Mouse (Mus musculus): ENCODE measurements around the gene Elovl5. TPM values are rescaled to one million over a fixed set of nuclear protein-coding genes. Genes with fewer than 3 reads are reported as not detected.

Gene Elovl5
- 70.7 and 78.9 TPM in 2 replicates for polyA plus RNA-seq (2015; fragmentation: Nextera tagmentation; extraction: Ambion mirVana)

DNA sequence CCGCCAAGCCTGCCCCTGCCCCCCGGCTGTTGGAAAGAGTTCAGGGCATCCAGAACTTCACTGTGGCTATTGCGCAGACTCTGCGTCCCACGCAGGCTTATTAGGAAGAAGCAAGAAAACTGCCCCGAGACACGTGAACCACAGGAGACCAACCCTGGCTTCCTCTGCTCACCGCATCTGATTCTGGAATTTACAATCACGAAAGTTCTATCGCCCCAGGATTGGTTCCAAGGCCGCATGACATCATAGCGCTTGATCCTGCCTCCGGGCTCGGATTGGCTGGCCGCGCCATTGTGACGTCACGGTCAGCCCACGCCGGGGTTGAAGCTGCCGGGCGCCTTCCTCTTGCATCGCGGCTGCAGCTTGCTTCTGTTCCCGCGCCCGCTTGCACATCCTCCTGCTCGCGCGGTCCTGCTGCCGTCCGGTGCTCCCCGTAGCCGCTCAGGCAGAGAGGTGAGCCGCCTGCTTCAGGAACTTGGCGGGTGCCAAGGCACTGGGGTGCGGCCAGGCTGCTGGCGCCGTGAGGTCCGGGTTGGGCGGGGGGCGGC is at the start of gene Elovl5:
TSS of gene Elovl5 (plus strand) at position 291 of the 548 bp plus-strand sequence.
- peak within 1 kb of the TSS; percentile 71 for H3K4me3 ChIP-seq (replicated peaks; ENCODE audit: low read length)
- under 1% methylated on average over 42 of the region's 42 CpGs for WGBS
- no peaks in the 10 kb centered on the region for H3K9me3 ChIP-seq (ENCODE audit: control insufficient read depth, low read length)
- H3K36me3 ChIP-seq (ENCODE audit: control insufficient read depth, insufficient read depth) = no peaks in the 10 kb centered on the region
- no peaks in the 10 kb centered on the region for H3K27me3 ChIP-seq (replicated peaks; ENCODE audit: control insufficient read depth, insufficient read depth, low read length)
- peak within 1 kb of the TSS; percentile 93 for H3K27ac ChIP-seq (ENCODE audit: low read length)
- H3K4me1 ChIP-seq (replicated peaks; ENCODE audit: control insufficient read depth, insufficient read depth, low read length) = peaks cover 21% of the 10 kb centered on the region
- peak; percentile 97 for ATAC-seq
- H3K4me2 ChIP-seq (ENCODE audit: low read length) = peak within 1 kb of the TSS; percentile 87
- peak within 1 kb of the TSS; percentile 79 for H3K9ac ChIP-seq (replicated peaks; ENCODE audit: low read depth, low read length)

DNA sequence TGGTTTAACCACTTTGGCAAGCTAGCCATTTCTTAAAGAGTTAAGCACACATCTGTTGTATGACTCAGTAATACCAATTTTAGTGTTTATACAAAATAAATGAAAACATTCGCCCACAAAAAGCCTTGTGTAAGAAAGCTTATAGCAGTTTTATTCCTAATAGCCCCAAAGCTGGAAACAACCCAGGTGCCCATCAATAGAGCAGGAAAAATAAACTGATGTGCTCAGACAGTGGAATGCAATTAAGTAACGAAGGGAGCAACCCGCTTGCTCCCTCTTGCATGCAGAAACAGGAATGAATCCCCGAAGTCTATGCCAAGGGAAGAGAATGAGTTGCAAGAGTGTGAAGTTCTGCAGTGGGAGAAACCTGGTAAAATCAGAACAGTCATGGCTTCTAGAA is 25.7 kb upstream of the Elovl5 start:
- no peak for ATAC-seq
- no peak overlapping the region for H3K27ac ChIP-seq (ENCODE audit: low read length)
- no peak overlapping the region for H3K4me2 ChIP-seq (ENCODE audit: low read length)
- no peaks in the 10 kb centered on the region for H3K27me3 ChIP-seq (replicated peaks; ENCODE audit: control insufficient read depth, insufficient read depth, low read length)
- 36% methylated on average over 4 of the region's 4 CpGs for WGBS
- H3K9me3 ChIP-seq (ENCODE audit: control insufficient read depth, low read length) = no peaks in the 10 kb centered on the region
- no peaks in the 10 kb centered on the region for H3K4me1 ChIP-seq (replicated peaks; ENCODE audit: control insufficient read depth, insufficient read depth, low read length)
- H3K4me3 ChIP-seq (replicated peaks; ENCODE audit: low read length) = no peak overlapping the region
- no peaks in the 10 kb centered on the region for H3K36me3 ChIP-seq (ENCODE audit: control insufficient read depth, insufficient read depth)
- no peak overlapping the region for H3K9ac ChIP-seq (replicated peaks; ENCODE audit: low read depth, low read length)

DNA sequence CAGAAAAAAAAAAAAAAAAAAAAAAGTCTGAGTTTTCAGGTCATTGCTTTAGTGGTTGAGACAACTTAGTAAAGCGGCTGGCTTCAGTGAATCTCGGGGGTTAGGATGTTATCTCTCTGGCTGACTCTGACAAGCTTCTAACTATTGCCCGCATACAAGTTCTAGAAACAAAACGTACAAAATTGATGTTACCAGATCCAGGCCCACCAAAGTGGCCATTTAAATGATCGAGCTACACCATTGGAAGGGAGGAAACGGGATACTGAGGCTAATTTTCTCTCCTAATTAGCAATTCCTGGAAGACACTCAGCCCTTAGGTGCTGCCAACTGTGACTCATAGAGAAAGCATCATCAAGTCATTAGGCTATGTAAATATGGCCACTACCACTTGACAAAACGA is 18.6 kb upstream of the Elovl5 start:
- Histone ChIP-seq H3K9me3 (ENCODE audit: control insufficient read depth, low read length) (no peaks in the 10 kb centered on the region), H3K4me1 (replicated peaks; ENCODE audit: control insufficient read depth, insufficient read depth, low read length) (no peaks in the 10 kb centered on the region), H3K27me3 (replicated peaks; ENCODE audit: control insufficient read depth, insufficient read depth, low read length) (no peaks in the 10 kb centered on the region), H3K4me2 (ENCODE audit: low read length) (no peak overlapping the region), H3K9ac (replicated peaks; ENCODE audit: low read depth, low read length) (no peak overlapping the region), H3K4me3 (replicated peaks; ENCODE audit: low read length) (no peak overlapping the region), H3K27ac (ENCODE audit: low read length) (no peak overlapping the region), H3K36me3 (ENCODE audit: control insufficient read depth, insufficient read depth) (no peaks in the 10 kb centered on the region)
- no peak for ATAC-seq
- WGBS = 52% methylated on average over 7 of the region's 7 CpGs

DNA sequence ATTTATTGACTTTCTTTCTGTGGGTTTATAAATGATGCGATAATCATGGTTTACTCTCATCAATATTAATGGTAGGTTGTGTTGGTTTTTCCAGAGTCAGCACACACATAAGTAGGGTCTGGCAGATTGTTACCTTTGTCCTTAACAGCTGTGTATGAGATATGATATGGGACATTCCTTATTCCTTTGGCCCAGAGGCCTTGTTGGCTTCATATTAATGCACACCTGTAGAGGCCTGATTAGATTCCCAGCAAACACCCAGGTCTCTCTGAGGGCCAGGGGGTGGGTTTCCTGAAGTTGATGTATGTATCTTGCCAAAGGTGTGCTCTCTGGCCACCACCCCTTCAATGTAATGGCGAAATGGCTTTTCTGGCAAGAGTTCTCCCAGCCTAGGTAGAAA is 13.0 kb upstream of the Elovl5 start:
- ATAC-seq = no peak
- H3K36me3 ChIP-seq (ENCODE audit: control insufficient read depth, insufficient read depth) = no peaks in the 10 kb centered on the region
- H3K27ac ChIP-seq (ENCODE audit: low read length) = no peak overlapping the region
- H3K9me3 ChIP-seq (ENCODE audit: control insufficient read depth, low read length) = no peaks in the 10 kb centered on the region
- no peaks in the 10 kb centered on the region for H3K4me1 ChIP-seq (replicated peaks; ENCODE audit: control insufficient read depth, insufficient read depth, low read length)
- H3K4me2 ChIP-seq (ENCODE audit: low read length) = no peak overlapping the region
- no peak overlapping the region for H3K4me3 ChIP-seq (replicated peaks; ENCODE audit: low read length)
- no peaks in the 10 kb centered on the region for H3K27me3 ChIP-seq (replicated peaks; ENCODE audit: control insufficient read depth, insufficient read depth, low read length)
- no peak overlapping the region for H3K9ac ChIP-seq (replicated peaks; ENCODE audit: low read depth, low read length)
- 97% methylated on average over 2 of the region's 2 CpGs for whole genome bisulfite sequencing

DNA sequence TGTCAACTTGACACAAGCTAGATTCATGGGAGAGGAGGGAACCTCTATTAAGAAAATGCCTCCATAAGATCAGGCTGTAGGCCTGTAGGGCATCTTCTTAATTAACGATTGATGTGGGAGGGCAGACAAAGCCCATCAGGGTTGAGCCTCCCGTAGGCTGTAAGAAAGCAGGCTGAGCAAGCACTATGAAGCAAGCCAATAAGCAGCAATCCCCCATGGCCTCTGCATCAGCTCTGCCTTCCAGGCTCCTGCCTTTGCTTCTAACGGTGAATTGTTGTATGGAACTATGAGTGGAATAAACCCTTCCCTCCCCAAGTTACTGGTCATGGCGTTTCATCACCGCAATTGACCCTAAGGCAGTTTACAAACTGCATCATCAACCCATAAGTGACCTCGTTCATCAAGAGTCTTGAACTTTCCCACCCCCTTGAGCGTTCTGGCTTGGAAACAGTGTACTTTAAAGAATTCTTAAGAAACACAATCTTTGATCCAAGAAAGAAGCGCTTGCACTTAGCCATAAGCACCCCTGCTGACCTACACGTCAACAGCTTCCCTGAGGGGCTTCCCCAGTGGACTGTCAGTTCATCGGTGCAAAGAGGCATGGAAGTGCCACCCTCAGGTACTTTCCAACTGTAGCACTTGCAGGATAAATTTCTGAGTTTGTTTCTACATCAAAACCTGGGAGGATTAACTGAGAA is 7.4 kb upstream of the Elovl5 start:
- no peaks in the 10 kb centered on the region for H3K27me3 ChIP-seq (replicated peaks; ENCODE audit: control insufficient read depth, insufficient read depth, low read length)
- 17% methylated on average over 10 of the region's 10 CpGs for WGBS
- H3K27ac ChIP-seq (ENCODE audit: low read length) = peak overlapping the region; percentile 78
- H3K4me3 ChIP-seq (replicated peaks; ENCODE audit: low read length) = peak overlapping the region; percentile 60
- no peaks in the 10 kb centered on the region for H3K9me3 ChIP-seq (ENCODE audit: control insufficient read depth, low read length)
- ATAC-seq = no peak
- H3K36me3 ChIP-seq (ENCODE audit: control insufficient read depth, insufficient read depth) = no peaks in the 10 kb centered on the region
- peak overlapping the region; percentile 77 for H3K9ac ChIP-seq (replicated peaks; ENCODE audit: low read depth, low read length)
- H3K4me1 ChIP-seq (replicated peaks; ENCODE audit: control insufficient read depth, insufficient read depth, low read length) = peaks cover 5% of the 10 kb centered on the region
- peak overlapping the region; percentile 54 for H3K4me2 ChIP-seq (ENCODE audit: low read length)

DNA sequence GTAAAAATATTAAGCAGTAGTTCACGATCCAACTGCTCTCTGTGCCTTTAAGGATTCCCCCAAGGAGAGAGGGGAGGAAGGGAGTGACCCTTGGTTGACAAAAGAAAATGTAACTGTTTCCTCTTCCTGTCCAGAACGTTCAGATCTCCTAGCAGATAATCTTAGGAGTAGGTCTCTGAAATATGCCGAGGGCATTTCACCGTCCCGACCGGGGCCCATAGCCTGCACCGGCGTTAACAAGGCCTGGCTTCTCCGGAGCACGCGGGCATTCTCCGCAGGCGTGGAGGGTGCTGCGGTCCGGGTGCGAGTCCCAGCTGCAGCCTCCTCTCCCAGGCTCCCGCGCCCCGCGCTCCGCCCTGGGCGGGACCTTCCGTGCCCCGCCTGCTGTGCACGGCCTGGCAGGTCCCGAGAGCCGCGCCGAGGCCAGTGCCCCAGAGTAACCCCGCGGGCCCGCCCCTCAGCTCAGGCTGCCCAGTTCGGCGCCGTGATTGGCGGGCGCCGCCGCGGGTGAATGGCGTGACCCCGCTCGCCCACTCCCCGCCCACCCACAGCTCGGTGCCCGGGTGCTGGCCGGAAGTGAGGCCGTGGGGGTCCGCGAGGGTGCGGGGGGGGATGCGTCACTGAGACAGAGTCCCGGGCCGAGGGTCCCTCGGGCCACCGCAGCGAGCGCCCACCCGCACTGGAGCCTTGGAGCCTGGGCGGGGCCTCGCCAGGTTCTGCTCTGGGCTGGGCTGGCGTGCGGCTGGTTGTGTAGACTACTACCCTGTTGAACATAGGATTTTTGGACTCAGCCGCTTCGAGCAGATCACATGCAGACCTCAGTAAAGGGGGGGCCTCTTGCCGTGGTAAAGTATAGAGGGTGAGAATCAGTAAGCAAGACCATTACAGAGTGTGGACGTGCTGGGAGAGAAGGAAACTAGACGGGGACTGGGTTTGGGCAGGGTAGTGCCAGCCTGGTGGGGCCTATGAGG is 6.6 kb upstream of the Elovl5 start:
- Histone ChIP-seq H3K9me3 (ENCODE audit: control insufficient read depth, low read length) (no peaks in the 10 kb centered on the region), H3K4me1 (replicated peaks; ENCODE audit: control insufficient read depth, insufficient read depth, low read length) (peaks cover 5% of the 10 kb centered on the region), H3K27ac (ENCODE audit: low read length) (peak overlapping the region; percentile 78), H3K27me3 (replicated peaks; ENCODE audit: control insufficient read depth, insufficient read depth, low read length) (no peaks in the 10 kb centered on the region), H3K4me2 (ENCODE audit: low read length) (peak overlapping the region; percentile 54), H3K9ac (replicated peaks; ENCODE audit: low read depth, low read length) (peak overlapping the region; percentile 77), H3K4me3 (replicated peaks; ENCODE audit: low read length) (peak overlapping the region; percentile 60), H3K36me3 (ENCODE audit: control insufficient read depth, insufficient read depth) (no peaks in the 10 kb centered on the region)
- under 1% methylated on average over 66 of the region's 68 CpGs for WGBS
- ATAC-seq = peak; percentile 95

DNA sequence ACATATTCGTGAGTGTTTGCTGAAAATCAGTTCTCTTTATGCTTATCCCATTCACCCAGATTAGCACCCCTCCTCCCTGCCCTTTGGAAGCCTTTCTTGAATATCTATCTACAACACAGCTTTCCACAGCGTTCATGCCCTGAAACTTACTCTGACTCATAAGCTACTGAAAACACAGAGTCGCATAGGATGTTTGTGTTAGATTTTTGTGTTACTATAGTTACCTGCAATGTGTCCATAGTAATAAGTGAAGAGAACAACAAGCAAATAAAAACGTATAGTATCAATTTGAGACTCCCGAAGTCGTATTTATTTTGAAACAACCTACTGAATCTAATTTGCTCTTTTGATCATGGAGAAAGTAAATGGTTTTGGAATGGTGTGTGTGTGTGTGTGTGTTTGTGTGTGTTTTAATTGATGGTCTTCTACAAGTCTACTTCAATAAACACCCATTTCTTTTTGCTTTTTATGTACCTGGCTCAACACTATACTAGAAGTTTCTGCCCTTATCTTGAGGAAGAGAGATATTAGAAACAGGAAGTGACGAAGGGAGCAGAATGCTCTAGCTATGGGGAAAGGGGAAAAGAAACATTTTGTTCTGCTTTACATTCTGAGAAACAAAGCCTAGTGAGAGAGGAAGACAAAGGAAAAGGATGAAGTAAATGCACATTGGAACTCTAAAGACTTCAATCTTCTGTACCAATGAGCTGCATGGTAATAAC is 5.5 kb upstream of the Elovl5 start:
- WGBS = 47% methylated on average over 7 of the region's 7 CpGs
- peaks cover 5% of the 10 kb centered on the region for H3K4me1 ChIP-seq (replicated peaks; ENCODE audit: control insufficient read depth, insufficient read depth, low read length)
- H3K4me2 ChIP-seq (ENCODE audit: low read length) = peak overlapping the region; percentile 54
- H3K27ac ChIP-seq (ENCODE audit: low read length) = 0 out of 2 replicates have a peak overlapping the region, but pooled peaks have one; percentile 0
- no peaks in the 10 kb centered on the region for H3K27me3 ChIP-seq (replicated peaks; ENCODE audit: control insufficient read depth, insufficient read depth, low read length)
- H3K9me3 ChIP-seq (ENCODE audit: control insufficient read depth, low read length) = no peaks in the 10 kb centered on the region
- no peak for ATAC-seq
- H3K9ac ChIP-seq (replicated peaks; ENCODE audit: low read depth, low read length) = no peak overlapping the region
- no peak overlapping the region for H3K4me3 ChIP-seq (replicated peaks; ENCODE audit: low read length)
- no peaks in the 10 kb centered on the region for H3K36me3 ChIP-seq (ENCODE audit: control insufficient read depth, insufficient read depth)

DNA sequence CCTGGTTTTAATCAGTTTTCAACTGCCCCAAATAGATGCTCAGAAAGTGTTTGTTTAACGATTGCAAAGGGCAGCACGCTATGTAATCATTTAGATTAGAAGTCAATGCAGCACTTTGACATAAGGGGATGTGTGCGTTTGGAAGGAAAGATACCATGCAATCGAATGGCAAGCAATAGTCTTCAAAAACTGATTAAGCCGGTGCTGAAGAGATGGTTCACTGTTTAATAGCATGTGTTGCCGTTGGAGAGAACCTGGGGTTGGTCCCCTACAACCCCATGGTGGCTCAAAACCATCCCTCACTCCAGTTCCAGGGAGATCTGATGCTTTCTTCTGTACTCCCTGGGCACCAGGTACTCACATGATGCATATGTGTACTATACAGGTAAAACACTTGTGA is 4.9 kb upstream of the Elovl5 start:
- ATAC-seq = no peak

More for the DNA sequence above, 4.9 kb upstream of the Elovl5 start:
- H3K36me3 ChIP-seq (ENCODE audit: control insufficient read depth, insufficient read depth) = no peaks in the 10 kb centered on the region
- no peak overlapping the region for H3K9ac ChIP-seq (replicated peaks; ENCODE audit: low read depth, low read length)
- peaks cover 8% of the 10 kb centered on the region for H3K4me1 ChIP-seq (replicated peaks; ENCODE audit: control insufficient read depth, insufficient read depth, low read length)
- H3K27ac ChIP-seq (ENCODE audit: low read length) = no peak overlapping the region
- H3K27me3 ChIP-seq (replicated peaks; ENCODE audit: control insufficient read depth, insufficient read depth, low read length) = no peaks in the 10 kb centered on the region
- no peaks in the 10 kb centered on the region for H3K9me3 ChIP-seq (ENCODE audit: control insufficient read depth, low read length)
- 81% methylated on average over 6 of the region's 6 CpGs for WGBS
- H3K4me2 ChIP-seq (ENCODE audit: low read length) = no peak overlapping the region
- H3K4me3 ChIP-seq (replicated peaks; ENCODE audit: low read length) = no peak overlapping the region

Measured in forebrain, embryonic 16.5 days (tissue).